Mouse (Mus musculus) cerebellum, adult 11 months (tissue): Measurements from ENCODE around the gene Tmem238l.

Experiments used
- DNase-seq: peaks from one replicate; pipeline ENCODE4 v3.0.0; 2022

Tmem238l gene

DNA sequence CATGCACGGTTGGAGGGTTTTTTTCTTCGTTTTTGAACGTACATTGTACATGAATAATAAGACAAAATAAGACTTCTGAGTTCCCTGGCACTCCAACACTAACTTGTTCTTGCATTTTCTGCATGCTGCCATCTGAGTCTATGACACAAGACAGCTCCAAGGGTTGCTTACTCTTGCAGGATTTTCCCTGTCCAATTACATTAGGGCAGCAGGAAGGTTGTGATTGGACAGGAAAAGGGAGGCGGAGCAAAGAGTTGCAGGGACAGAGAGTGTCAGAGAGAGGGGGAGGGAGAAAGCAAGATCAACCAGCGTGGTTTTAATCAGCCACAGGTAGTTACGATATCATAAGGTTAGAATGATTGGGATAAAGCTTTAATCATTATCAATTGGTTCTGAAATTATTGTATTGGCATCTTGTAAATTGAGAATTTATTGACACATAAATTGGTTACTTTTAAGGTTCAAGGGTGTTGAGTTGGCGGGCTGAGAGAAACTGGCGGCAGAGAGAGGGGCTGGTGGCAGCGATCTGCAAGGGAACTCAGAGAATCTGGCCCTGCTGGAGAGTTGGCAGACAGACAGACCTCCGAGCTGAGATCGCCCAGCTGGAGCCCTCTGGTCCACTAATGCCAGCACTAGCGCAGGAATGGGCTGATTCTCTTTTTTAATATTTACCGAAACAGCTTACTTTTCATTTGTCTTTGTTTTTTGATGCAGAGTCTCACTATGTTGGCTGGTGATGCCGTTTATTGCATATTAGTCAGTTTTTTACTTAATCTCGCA is 25.1 kb downstream of the Tmem238l start:
- DNase-seq, result no peak

DNA sequence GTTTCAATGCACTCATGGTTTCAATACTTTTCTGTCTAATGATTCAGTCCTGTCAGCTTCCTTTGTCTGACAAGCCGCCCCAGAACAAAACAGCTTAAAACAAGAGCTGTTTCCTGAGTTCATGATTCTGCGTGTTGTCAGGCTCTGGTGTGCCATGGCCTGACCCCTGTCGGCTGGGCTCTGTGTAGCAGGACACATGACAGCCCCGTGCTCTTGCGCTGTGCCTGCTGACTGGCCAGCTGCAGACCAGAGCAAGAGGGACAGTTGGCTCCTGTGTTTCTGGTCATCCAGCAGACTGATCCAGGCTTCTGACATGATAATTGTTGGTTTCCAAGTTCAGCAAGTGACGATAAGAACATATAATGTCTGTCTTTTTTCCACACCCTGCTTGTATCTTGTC is 26.4 kb downstream of the Tmem238l start:
- DNase-seq, result no peak

DNA sequence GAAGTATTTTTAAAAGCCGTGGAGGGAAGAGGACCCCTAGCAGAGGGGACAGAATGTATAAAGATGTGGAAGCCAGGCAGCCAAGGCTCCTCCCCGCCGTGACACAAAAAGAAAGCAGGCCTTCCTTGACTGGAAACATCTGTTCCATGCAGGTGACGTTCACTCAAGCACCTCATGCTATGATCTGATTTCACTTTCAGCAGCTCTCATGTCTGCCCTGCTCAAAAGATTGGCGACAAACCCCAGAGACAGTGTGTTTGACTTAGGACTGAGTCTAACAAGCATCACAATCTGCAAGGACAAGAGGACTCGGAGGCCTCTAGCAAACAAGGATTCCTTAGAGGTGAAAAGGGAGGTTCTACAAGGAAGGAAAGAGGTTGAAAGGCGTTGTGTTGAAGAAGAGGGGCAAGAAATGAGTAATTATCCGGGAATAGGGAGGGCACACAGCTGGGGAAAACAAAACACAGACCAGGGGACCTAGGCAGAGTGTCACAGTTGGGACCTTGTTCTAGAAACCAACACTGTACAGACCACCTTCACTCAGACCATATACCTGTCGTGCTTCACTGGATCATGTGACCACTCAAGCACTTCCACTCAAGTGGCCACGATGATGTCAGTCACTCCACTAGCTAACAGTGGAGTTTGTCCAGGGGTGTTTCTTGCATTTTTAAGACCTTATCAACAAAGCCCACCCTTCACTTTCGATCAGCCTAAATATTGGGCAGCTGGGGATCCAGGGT is 27.2 kb downstream of the Tmem238l start:
- no peak for DNase-seq

DNA sequence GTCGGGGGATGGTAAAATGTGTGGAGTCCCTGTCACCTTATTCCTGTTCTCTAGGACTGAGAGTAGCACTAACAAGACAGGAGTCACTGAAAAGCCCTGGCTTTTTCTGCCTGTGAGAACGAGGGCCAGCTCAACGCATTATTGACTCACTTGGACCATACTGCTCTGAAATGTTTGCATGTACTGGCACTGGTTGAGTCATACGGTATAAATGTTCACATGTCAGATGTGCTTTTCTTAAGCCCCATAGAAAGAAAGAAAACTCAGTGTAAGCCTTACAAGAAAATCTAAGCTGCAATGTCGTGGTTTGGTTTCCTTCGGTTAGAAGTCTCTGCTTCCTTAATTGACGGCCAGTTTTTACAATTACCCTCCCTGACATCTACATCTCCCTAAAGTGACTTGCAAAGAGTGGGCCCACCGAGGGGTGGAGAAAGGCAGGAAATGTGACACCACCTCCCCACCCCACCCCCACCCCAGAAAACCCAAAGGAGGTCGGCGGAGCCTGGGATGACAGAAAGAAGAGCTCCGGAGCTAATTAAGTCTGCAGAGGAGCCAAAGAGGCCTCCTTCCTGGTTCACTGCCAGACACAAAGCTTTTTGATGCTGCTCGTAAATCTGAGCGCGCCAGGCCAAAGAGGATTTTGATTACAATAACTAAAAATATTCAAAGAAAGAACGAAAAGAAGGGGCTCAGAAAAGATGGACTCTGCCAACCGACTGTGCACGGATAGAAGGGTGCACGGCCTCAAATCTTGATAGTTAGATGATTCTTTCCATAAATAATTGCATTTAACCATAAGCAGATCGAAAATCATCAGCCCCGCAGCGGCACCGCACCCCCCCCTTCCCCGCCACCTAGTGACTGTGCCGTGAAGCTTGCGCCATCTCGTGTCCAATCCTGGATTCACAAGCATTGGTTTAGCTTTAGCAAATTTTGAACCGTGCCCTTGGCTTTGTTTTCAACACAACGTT is 28.0 kb downstream of the Tmem238l start:
- peak; percentile 70 for DNase-seq

DNA sequence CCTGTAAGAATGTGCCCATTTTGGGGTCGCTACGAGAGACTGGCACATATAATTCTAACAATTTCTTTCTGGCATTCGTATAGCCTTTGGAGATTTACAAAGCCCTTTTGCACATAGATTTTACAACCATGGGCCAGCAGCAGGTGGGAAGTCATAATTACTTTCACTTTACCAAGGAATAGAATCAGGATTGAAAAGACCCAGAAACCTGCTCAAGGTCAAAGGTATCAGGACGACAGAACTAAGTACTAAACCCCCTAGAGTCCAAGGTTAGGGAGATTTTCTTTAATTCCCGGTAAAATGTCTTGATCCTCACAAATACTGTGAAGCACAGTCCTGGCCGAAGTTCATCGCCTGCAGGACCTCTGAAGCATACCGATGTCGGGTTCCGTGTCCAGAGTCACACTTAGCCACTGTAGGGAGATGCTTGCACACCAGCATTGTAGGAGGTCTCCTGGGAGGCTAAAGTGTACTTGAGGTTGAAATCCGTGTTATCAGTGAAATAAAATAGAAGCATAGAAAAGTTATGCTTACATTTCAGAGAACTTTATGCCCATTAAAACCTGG is 28.8 kb downstream of the Tmem238l start:
- DNase-seq, result no peak

DNA sequence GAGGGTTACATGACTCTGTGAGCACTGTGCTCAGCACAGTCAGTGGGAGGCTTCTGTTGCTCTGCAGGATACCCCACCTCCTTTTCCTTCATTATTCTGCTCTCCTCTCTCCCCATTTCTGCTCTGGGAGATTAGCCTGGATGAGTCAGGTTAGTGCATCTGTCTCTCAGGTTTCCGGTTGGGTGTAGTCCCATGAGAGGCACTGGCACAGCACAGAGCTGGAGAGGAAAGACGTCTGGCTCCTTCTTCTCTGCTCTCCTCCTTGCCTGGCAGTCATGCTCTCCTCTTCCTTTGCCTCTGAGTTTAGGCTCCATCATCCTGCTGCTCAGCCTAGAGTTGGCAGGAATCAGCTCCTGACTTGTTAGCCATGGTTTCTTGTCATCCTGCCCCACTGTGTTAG is 35.7 kb downstream of the Tmem238l start:
- DNase-seq, result no peak

DNA sequence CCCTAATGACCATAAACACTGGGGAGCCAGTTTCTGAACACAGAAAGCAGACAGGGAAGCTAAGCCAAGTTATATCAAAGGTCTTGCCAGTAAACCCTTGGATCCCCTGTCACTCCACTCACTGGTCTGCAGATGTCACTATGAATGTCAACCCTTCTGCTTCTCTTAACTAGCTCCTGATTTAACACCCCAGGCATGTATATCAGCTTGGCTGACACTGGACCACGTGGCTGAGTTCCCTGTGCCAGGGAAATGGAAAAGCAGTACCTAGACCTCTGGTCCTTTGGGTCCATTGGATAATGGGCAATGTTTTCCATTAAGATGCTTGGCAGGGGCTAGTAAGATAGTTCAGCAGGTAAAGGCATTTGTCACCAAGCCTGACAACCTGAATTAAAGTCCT is 37.2 kb downstream of the Tmem238l start:
- no peak for DNase-seq

DNA sequence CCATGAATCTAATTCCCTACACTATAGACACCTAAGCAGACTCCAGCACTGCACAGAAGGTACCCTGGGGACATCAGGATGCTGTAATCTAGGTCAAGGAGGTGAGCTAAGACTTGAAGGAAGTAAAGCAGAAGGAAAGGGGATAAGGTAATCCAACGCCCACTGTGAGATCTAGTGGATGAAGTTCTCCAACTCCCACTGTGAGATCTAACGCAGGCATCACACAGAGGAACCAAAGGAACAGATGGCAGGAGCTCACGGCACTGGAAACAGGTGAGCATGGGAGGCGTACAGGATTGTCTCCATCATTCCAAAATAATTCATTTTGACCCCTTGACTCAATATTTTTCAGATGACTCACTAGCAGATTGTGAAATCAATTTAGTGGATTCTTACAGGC is 40.0 kb downstream of the Tmem238l start:
- DNase-seq, result no peak

DNA sequence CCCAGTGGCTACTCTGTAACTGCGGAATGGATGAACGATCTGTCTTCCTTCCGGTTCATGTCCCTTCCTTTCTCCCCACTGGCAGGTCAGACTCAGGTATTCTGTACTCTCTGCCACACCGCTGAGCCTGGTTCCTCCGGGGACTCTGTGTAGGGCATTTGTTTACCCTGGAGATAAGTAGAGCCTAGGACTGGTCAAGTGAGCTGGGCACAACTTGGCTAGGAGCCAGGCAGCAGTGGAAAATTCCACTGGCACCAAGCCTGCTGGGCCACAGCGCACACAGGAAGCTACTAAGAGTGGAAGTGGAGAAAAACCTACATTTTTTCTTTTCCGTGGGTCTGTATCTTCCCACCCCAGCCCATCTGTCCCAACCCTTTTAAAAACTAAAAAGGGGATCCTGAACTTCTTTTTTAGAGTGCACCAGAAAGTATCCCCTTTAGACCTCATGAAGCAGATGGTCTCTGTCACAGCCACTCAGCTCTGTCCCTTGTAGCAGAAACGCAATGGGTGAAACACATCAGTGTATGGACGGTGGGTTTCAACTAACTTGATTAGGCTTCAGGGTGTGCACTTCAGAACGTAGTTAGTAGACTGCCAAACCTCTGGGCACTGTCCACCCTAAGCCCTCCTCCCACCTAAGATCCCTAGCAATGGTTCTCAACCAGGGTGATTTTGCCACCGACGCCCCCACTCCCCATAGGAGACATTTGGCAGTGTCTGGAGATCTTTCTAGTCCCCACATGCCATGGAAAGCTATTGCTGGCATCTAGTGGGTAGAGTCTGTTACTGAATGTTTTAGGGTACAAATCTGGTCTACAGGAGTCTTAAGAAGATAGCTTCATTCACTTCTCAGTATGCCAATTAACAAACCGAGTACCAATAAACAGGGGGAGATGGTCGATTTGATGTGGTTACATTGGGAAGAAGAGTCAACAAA is 42.3 kb downstream of the Tmem238l start:
- DNase-seq, result peak; percentile 55

DNA sequence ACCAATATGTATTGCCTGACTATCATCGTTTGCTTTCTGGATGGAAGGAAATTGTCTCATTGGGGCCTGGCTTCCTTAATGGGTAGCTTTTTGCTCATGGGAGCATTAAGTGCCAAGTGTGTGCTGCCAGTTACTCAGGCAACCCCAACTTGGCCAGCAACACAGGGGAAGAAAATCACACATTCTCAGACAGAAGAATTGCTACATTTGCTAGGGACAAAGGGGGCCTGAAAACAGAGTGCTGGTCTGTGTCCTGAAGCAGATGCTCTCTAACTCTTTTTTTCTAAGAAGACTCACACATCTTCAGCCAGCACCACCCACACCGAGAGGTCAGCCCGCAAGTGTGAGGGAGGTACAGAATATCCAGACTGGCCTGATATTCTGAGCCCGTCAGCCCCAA is 44.2 kb downstream of the Tmem238l start:
- no peak for DNase-seq

DNA sequence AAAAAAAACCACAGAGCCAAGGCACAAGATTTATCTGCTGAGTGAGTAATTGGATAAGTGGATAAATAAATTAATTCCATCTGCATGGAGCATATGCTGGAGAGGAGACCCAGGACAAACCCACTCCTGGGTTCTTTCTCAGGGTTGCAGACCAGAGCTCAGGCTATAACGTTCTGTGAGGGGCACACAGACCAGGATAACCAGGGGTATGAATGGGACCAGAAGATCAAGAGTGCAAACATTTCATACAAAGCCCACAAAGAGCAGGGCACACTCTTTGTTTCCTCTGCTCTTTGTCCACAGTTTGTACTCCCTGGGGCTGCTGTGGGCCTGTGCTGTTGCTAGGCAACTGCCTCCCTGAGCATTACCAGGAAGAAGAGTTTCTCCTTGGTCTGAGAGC is 45.3 kb downstream of the Tmem238l start:
- no peak for DNase-seq

DNA sequence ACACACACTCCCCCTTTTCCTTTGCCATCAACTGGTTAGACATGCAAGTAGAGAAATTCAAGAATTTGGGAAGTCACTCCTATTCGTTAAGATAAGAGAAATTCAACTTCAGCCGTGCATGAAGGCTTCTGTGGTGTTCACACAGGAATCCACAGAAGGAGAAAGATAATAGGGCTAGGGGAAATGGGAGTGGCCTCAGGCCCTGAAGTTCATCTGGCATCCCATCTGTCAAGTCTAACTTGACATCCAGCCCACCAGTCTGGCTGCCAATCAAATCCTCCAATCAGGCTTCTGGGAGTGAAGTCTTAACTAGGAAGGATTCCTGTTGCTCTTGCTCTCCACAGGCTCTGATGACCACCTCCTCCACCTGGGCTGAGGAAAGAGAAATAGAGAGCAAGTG is 46.5 kb downstream of the Tmem238l start:
- no peak for DNase-seq

DNA sequence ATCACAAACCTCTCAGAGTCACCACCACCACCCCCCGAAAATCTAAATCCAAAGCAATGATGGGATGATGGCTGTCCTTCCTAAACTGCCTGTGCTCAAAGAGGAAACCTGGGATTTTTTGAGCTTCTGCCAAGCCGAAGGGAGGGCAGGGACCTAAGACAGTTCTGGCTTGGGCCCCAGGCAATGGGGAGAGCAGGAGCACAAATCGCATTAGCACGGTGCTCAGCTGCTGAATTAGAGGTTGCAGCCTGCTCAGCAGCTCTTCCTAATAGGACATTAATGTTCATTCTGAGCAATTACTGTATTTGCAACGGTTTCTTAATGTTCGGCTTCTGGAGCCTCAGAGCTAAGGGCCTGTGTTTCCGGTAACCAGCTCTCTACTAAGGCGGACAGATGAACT is 51.5 kb downstream of the Tmem238l start:
- DNase-seq, result no peak

DNA sequence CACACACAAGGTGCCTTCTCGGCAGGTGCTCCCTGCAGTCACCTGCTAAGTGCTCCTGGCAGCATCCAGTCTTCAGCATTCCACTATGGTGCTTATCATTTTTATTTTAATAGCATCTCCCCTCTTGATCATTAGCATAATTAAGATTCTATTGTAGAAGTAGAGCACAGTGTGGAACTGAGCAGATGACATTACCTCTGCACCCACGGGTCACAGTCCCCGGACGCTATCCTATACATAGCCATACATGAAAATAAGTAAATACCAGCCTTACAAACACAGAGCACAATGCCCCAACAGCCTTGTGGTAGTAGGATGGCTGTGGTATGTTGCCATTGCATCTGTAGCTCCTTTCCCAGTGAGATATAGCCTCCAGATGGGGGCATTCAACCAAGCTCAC is 52.1 kb downstream of the Tmem238l start:
- DNase-seq, result no peak

DNA sequence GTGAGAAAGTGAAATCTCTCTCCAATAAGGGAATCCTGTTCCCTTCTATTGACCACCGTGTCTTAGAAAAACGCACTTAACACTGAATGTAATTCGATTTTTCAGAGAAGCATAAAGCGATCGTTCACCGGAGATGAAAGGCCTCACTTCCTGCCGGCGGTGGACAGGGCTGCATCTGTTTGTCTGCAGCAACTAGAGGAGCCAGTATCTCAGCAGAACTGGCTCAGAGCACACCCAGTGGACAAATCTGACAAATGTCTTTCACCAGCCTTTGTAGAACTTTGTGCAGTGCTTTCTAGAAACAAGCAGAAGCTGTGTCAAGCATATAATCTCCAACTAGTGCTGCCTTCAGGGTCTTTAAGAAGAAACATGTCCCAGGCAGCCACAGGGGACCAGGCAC is 54.0 kb downstream of the Tmem238l start:
- no peak for DNase-seq

DNA sequence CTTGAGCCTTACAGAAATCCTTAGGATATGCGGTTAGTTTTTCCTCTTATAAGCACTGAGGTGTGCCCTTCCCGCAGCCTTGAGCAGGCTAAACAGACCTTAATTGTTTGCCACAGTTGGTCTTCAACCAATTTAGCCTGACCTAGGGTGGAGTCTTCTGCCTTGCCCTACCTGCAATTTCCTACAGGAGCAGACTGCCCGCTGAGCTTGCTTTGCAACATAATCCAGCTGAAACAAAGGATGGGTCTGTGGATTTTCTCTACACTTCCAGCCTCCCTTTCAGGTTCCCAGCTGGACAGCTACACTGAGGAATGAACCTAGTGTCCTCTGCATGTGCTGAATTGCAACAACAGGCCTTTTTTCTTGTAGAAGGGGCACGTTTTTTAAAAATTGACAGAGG is 55.2 kb downstream of the Tmem238l start:
- no peak for DNase-seq
